Mouse (Mus musculus): Measurements from ENCODE around the gene Ift80. TPM values are rescaled to one million over a fixed set of nuclear protein-coding genes. Genes with fewer than 3 reads are reported as not detected.
"Not testable (repeated sequence)": the region's sequence is repeated elsewhere in the genome, so short reads cannot be mapped to it uniquely, and the experiment has no call there.

The Ift80 gene
- polyA plus RNA-seq, 1 experiment from 2014 or later = 8.4 TPM

DNA sequence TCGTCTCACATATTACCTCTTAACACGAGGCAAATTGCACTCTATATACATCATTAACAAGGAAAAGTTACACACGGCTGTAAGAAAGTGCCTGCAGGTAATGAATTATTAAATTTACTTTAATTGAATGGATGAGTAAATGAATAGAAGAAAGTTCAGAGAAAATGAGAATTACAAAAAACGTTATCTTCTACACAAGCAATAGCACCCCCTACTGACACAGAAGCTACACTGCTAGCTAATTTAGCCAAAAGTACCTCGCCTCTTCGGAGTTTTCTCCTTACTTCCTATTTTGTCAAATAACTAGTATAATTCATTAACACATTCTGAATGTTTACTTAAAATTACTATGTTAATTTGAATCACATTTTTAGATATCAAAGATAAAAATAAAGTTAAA is 49.9 kb downstream of the Ift80 start:
- no peak overlapping the region for H3K27ac ChIP-seq (replicated peaks)
- 56% methylated on average over 6 of the region's 6 CpGs for WGBS
- H3K27me3 ChIP-seq = no peaks in the 10 kb centered on the region
- H3K4me2 ChIP-seq = no peak overlapping the region
- no peaks in the 10 kb centered on the region for H3K36me3 ChIP-seq
- ATAC-seq (ENCODE audit: low FRiP score, low read depth) = no peak
- no peak overlapping the region for H3K4me3 ChIP-seq
- H3K9me3 ChIP-seq = no peaks in the 10 kb centered on the region
- no peak overlapping the region for H3K9ac ChIP-seq
- no peaks in the 10 kb centered on the region for H3K4me1 ChIP-seq (replicated peaks)

DNA sequence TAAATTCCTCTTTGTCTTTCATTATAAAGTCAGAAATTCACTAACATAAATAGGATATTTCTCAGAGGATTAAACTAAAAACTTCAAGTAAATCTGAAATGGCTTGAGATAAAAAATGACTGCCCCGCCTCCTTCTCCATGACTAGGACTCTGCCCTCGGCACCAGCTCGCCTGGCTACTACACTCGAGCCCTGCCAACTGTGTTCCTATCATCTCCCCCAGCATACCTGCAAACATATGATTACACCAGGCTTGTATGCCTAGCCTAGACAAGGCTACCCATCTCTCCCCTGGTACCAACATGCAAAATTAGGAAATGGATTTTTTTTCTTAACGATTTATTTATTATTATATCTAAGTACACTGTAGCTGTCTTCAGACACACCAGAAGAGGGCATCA is 51.7 kb downstream of the Ift80 start:
- H3K36me3 ChIP-seq = no peaks in the 10 kb centered on the region
- no peak overlapping the region for H3K9ac ChIP-seq
- no peak for ATAC-seq (ENCODE audit: low FRiP score, low read depth)
- WGBS = 96% methylated on average over 5 of the region's 5 CpGs
- no peak overlapping the region for H3K4me2 ChIP-seq
- H3K27me3 ChIP-seq = no peaks in the 10 kb centered on the region
- H3K4me1 ChIP-seq (replicated peaks) = no peaks in the 10 kb centered on the region
- H3K4me3 ChIP-seq = no peak overlapping the region
- no peak overlapping the region for H3K27ac ChIP-seq (replicated peaks)
- no peaks in the 10 kb centered on the region for H3K9me3 ChIP-seq

GRCm38 (mm10) chr3:68951971-68952370 is 52.4 kb downstream of the Ift80 start:
- not testable (repeated sequence) for ATAC-seq (ENCODE audit: low FRiP score, low read depth); H3K27ac ChIP-seq (replicated peaks)
- WGBS = 92% methylated on average over 11 of the region's 11 CpGs

DNA sequence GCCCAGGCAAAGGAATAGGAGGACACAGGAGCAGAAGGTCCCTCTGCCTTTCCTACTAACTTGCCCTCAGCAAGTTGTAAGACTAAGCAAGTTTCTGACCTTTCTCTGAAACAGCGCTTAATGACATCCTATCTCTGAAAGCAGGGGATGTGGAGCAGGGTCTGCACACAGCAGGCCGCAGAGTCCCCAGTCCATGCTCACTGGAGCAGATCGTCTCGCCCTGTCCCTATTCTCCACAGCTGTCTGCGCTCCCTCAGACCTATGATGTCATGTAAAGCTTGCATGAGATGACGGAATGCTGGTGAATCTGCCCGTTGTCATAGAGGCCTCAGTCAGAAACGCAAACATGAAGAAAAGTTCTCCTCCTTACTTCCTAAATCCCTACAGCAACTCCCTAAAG is 55.0 kb downstream of the Ift80 start:
- Histone ChIP-seq H3K9ac (no peak overlapping the region), H3K27ac (replicated peaks) (no peak overlapping the region), H3K27me3 (no peaks in the 10 kb centered on the region), H3K4me1 (replicated peaks) (no peaks in the 10 kb centered on the region), H3K36me3 (no peaks in the 10 kb centered on the region), H3K4me2 (no peak overlapping the region), H3K9me3 (no peaks in the 10 kb centered on the region), H3K4me3 (no peak overlapping the region)
- ATAC-seq (ENCODE audit: low FRiP score, low read depth) = no peak
- WGBS = 66% methylated on average over 8 of the region's 8 CpGs

More at GRCm38 (mm10) chr3:68951971-68952370, 52.4 kb downstream of the Ift80 start:
- H3K4me3 ChIP-seq; H3K36me3 ChIP-seq; H3K9me3 ChIP-seq; H3K9ac ChIP-seq; H3K4me2 ChIP-seq; H3K4me1 ChIP-seq (replicated peaks); H3K27me3 ChIP-seq: not testable (repeated sequence)

DNA sequence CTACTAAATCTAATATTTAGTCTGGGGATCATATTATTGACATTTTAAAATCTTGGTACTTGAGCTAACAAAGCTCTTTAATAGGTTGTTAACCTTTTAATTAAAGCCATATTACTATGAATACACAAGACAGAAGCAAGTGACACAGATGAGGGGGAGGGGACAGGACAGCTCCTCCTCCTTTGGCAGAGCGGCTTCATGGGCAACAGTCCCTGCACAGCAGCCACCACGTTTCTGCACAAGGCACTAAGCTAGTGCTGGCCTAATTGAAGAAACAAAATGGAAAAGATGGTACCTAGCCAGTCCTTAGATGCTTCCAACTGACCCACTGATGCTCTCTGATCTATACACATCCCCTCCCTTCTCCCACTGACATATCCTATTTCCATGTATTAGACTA is 55.5 kb downstream of the Ift80 start:
- Histone ChIP-seq H3K27ac (replicated peaks) (no peak overlapping the region), H3K4me1 (replicated peaks) (no peaks in the 10 kb centered on the region), H3K36me3 (no peaks in the 10 kb centered on the region), H3K4me3 (no peak overlapping the region), H3K9ac (no peak overlapping the region), H3K4me2 (no peak overlapping the region), H3K9me3 (no peaks in the 10 kb centered on the region), H3K27me3 (no peaks in the 10 kb centered on the region)
- 41% methylated on average over 2 of the region's 2 CpGs for WGBS
- no peak for ATAC-seq (ENCODE audit: low FRiP score, low read depth)

GRCm38 (mm10) chr3:68941867-68942266 is 62.5 kb downstream of the Ift80 start:
- H3K4me1 ChIP-seq (replicated peaks) = no peaks in the 10 kb centered on the region
- no peaks in the 10 kb centered on the region for H3K27me3 ChIP-seq
- no peaks in the 10 kb centered on the region for H3K9me3 ChIP-seq
- H3K9ac ChIP-seq = no peak overlapping the region
- ATAC-seq (ENCODE audit: low FRiP score, low read depth) = no peak
- no peaks in the 10 kb centered on the region for H3K36me3 ChIP-seq
- 87% methylated on average over 6 of the region's 6 CpGs for WGBS
- no peak overlapping the region for H3K4me2 ChIP-seq
- H3K27ac ChIP-seq (replicated peaks) = no peak overlapping the region
- H3K4me3 ChIP-seq = no peak overlapping the region

DNA sequence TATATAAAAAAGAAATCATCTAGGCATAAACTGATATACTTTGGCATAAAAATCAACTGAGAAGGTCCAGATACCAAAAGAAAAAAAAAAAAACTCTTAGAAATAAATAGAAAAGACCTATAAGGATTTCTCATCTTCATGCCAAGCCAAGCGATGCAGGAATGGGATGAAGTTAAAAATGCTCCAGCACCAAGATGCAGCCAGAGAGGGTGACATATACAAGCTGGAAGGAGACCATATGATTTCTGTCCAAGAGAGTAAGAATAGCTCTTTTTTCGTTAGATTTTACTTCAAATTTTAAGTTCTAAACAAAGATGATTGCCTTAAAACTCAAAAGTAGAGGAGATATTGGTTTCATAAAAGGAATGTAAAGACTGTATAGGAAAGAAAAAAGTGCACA is 64.1 kb downstream of the Ift80 start:
- Histone ChIP-seq H3K4me2 (no peak overlapping the region), H3K27me3 (no peaks in the 10 kb centered on the region), H3K9me3 (no peaks in the 10 kb centered on the region), H3K36me3 (peaks cover 2% of the 10 kb centered on the region; the same call in 1 of the 2 replicates), H3K4me1 (replicated peaks) (no peaks in the 10 kb centered on the region), H3K4me3 (no peak overlapping the region), H3K27ac (replicated peaks) (no peak overlapping the region), H3K9ac (no peak overlapping the region)
- ATAC-seq (ENCODE audit: low FRiP score, low read depth) = no peak
- 95% methylated on average over 2 of the region's 2 CpGs for WGBS

DNA sequence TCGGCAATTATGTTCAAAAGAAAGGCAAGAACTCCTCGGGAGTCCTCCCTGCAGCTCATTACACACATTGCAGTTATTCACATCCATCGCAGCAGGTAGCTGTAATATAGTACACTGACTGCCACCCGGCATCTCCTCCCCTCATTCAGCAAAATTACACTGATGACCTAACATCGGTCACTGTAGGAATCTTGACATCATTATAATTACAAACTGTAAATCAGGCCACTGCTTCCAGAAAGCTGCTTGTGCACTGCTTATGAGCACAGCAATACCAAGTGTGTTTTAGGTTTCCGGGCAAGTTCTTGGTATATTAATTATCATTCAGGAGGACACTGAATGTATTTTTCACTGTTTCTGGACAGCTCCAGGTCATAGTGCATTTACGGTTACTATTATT is 65.1 kb downstream of the Ift80 start:
- Histone ChIP-seq H3K27ac (replicated peaks) (no peak overlapping the region), H3K27me3 (no peaks in the 10 kb centered on the region), H3K36me3 (peaks cover 6% of the 10 kb centered on the region; the same call in 1 of the 2 replicates), H3K9ac (no peak overlapping the region), H3K9me3 (no peaks in the 10 kb centered on the region), H3K4me1 (replicated peaks) (no peaks in the 10 kb centered on the region), H3K4me3 (no peak overlapping the region), H3K4me2 (no peak overlapping the region)
- ATAC-seq (ENCODE audit: low FRiP score, low read depth) = no peak
- WGBS = 91% methylated on average over 7 of the region's 7 CpGs

DNA sequence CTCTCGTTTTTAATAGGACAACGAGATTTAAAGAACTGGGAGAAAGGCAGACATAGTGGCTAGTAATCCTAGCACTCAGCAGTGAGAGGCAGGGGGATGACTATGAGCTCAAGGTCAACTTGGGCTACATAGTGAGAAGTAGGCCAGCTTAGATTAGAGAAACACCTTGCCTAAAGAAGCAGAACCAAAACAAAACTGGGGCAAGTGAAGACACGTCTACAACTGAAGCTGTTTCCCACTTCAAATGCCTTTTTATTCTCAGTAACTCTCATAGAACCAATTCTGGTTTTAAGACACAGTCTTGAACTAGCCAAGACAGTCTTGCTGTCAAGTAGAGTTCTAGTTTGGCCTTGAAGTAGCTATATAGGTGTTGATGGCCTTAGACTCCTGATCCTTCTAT is 67.7 kb downstream of the Ift80 start:
- no peak for ATAC-seq (ENCODE audit: low FRiP score, low read depth)
- H3K9me3 ChIP-seq = no peaks in the 10 kb centered on the region
- H3K4me2 ChIP-seq = no peak overlapping the region
- no peaks in the 10 kb centered on the region for H3K27me3 ChIP-seq
- WGBS = 86% methylated on average over 3 of the region's 3 CpGs
- peaks cover 6% of the 10 kb centered on the region; the same call in 1 of the 2 replicates for H3K36me3 ChIP-seq
- H3K27ac ChIP-seq (replicated peaks) = no peak overlapping the region
- H3K4me1 ChIP-seq (replicated peaks) = no peaks in the 10 kb centered on the region
- no peak overlapping the region for H3K9ac ChIP-seq
- H3K4me3 ChIP-seq = no peak overlapping the region

GRCm38 (mm10) chr3:68935498-68935897 is 68.9 kb downstream of the Ift80 start:
- Histone ChIP-seq H3K4me2 (no peak overlapping the region), H3K4me3 (no peak overlapping the region), H3K27me3 (no peaks in the 10 kb centered on the region), H3K4me1 (replicated peaks) (no peaks in the 10 kb centered on the region), H3K36me3 (peaks cover 6% of the 10 kb centered on the region; the same call in 1 of the 2 replicates), H3K9ac (no peak overlapping the region), H3K9me3 (no peaks in the 10 kb centered on the region), H3K27ac (replicated peaks) (no peak overlapping the region)
- 97% methylated on average over 1 of the region's 1 CpGs for WGBS
- no peak for ATAC-seq (ENCODE audit: low FRiP score, low read depth)

GRCm38 (mm10) chr3:68934259-68934658 is 70.1 kb downstream of the Ift80 start:
- Histone ChIP-seq H3K4me1 (replicated peaks) (no peaks in the 10 kb centered on the region), H3K9me3 (no peaks in the 10 kb centered on the region), H3K27me3 (no peaks in the 10 kb centered on the region), H3K9ac (no peak overlapping the region), H3K36me3 (peaks cover 6% of the 10 kb centered on the region; the same call in 1 of the 2 replicates), H3K4me3 (no peak overlapping the region), H3K27ac (replicated peaks) (no peak overlapping the region), H3K4me2 (no peak overlapping the region)
- no peak for ATAC-seq (ENCODE audit: low FRiP score, low read depth)
- WGBS = 92% methylated on average over 7 of the region's 7 CpGs

GRCm38 (mm10) chr3:68928619-68929018 is 75.8 kb downstream of the Ift80 start:
- WGBS = 87% methylated on average over 9 of the region's 9 CpGs
- no peaks in the 10 kb centered on the region for H3K27me3 ChIP-seq
- no peaks in the 10 kb centered on the region for H3K36me3 ChIP-seq
- no peak overlapping the region for H3K4me3 ChIP-seq
- ATAC-seq (ENCODE audit: low FRiP score, low read depth) = no peak
- H3K4me2 ChIP-seq = no peak overlapping the region
- H3K9ac ChIP-seq = no peak overlapping the region
- no peak overlapping the region for H3K27ac ChIP-seq (replicated peaks)
- H3K4me1 ChIP-seq (replicated peaks) = no peaks in the 10 kb centered on the region
- no peaks in the 10 kb centered on the region for H3K9me3 ChIP-seq

GRCm38 (mm10) chr3:68907509-68907908 is 96.9 kb downstream of the Ift80 start:
- ATAC-seq (ENCODE audit: low FRiP score, low read depth) = no peak
- H3K4me3 ChIP-seq = no peak overlapping the region
- H3K4me2 ChIP-seq = no peak overlapping the region
- H3K27me3 ChIP-seq = no peaks in the 10 kb centered on the region
- H3K27ac ChIP-seq (replicated peaks) = no peak overlapping the region
- WGBS = 88% methylated on average over 4 of the region's 4 CpGs
- no peaks in the 10 kb centered on the region for H3K4me1 ChIP-seq (replicated peaks)
- peaks cover 4% of the 10 kb centered on the region; the same call in 1 of the 2 replicates for H3K36me3 ChIP-seq
- H3K9me3 ChIP-seq = no peaks in the 10 kb centered on the region
- H3K9ac ChIP-seq = no peak overlapping the region

All from hindbrain, embryonic 15.5 days (tissue).